Mouse (Mus musculus): Measurements from ENCODE around the gene Slc35f1. TPM values are rescaled to one million over a fixed set of nuclear protein-coding genes. Genes with fewer than 3 reads are reported as not detected.

The Slc35f1 gene
- polyA plus RNA-seq, 1 experiment from 2014 or later = 0.02 TPM

DNA sequence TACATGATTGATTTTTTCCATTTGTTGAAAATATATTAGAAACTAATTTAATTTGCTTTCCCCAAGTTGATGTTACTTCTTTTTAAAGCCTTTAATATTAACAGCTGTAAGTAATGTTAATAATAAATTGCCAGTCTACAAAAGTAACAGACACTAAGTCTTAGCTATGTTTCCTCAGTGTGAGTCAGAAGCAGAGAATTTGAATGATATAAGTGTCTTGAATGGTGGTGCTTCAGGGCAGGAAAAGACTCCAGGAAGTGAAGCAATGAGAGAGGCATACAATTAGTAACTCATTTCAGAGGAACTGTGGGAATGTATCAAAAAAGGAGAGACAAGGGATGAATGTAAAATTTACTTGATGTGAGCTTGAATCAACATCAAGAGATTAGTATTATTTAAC, 244.3 kb downstream of the Slc35f1 start:
- no peak overlapping the region for H3K9ac ChIP-seq (ENCODE audit: low read depth, low read length)
- H3K36me3 ChIP-seq (ENCODE audit: control insufficient read depth, insufficient read depth) = no peaks in the 10 kb centered on the region
- no peaks in the 10 kb centered on the region for H3K9me3 ChIP-seq (replicated peaks; ENCODE audit: control insufficient read depth, low read length)
- no peaks in the 10 kb centered on the region for H3K4me1 ChIP-seq (ENCODE audit: control insufficient read depth, low read depth, low read length)
- no peaks in the 10 kb centered on the region for H3K27me3 ChIP-seq (ENCODE audit: control insufficient read depth, insufficient read depth, low read depth, low read length)
- ATAC-seq (ENCODE audit: low read depth) = no peak
- no peak overlapping the region for H3K27ac ChIP-seq (ENCODE audit: low read length)
- no peak overlapping the region for H3K4me3 ChIP-seq (ENCODE audit: low read depth, low read length)
- no peak overlapping the region for H3K4me2 ChIP-seq (ENCODE audit: low read depth, low read length)

DNA sequence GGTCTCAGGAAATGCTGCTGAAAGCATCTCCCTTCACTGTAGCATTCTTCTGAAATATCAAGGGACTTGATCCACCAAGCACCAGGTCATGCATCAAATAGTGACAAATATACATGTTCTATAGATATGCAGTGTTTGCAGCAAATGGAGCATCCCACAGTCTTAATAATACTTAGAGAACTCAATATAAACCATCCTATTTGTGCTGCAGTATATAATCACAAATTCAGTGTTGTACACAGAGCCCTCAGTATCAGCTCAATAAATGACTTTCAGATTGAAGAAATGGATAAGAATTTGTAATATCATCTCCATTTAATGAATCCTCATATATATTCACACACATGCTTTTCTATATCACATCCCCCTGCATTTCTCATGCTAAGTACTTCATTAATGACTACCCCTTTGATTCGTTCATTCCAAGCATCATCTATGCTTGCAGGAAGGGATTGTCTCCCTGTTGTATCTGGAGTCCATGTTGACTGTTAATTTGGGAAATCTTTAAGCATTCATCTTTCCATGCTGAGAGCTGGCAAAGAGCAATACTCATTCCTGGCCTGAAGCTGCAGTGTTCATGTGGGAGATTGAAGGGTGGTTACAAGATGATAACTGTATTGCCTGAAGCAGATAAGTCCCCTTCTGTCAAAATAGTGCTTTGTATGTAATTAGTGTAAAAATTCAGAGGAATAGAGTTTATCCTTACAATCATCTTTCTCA, 249.9 kb downstream of the Slc35f1 start:
- Histone ChIP-seq H3K4me2 (ENCODE audit: low read depth, low read length) (no peak overlapping the region), H3K36me3 (ENCODE audit: control insufficient read depth, insufficient read depth) (no peaks in the 10 kb centered on the region), H3K9ac (ENCODE audit: low read depth, low read length) (no peak overlapping the region), H3K27me3 (ENCODE audit: control insufficient read depth, insufficient read depth, low read depth, low read length) (no peaks in the 10 kb centered on the region), H3K4me1 (ENCODE audit: control insufficient read depth, low read depth, low read length) (no peaks in the 10 kb centered on the region), H3K27ac (ENCODE audit: low read length) (no peak overlapping the region), H3K4me3 (ENCODE audit: low read depth, low read length) (no peak overlapping the region), H3K9me3 (replicated peaks; ENCODE audit: control insufficient read depth, low read length) (no peaks in the 10 kb centered on the region)
- 38% methylated on average over 1 of the region's 1 CpGs for WGBS (ENCODE audit: insufficient replicate concordance)
- no peak for ATAC-seq (ENCODE audit: low read depth)

DNA sequence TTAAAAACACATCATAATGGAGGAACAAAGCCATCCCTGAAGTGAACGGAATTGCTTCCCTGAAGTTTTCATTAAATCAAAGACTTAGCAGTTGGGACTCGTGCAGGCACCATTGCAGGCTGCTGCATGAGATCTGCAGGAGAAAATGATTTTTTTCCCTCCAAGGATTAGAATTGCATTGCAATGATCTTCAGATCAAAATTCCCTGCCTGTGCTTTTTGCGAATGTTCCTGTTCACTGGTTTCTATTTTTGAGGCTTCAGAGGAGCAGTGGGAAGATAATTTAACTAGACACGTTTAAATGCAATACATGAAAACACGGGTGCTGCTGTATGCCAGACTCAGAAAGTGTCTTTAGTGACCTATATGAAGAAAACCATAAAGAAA, 250.5 kb downstream of the Slc35f1 start:
- Histone ChIP-seq H3K9me3 (replicated peaks; ENCODE audit: control insufficient read depth, low read length) (no peaks in the 10 kb centered on the region), H3K27me3 (ENCODE audit: control insufficient read depth, insufficient read depth, low read depth, low read length) (no peaks in the 10 kb centered on the region), H3K36me3 (ENCODE audit: control insufficient read depth, insufficient read depth) (no peaks in the 10 kb centered on the region), H3K27ac (ENCODE audit: low read length) (no peak overlapping the region), H3K4me3 (ENCODE audit: low read depth, low read length) (no peak overlapping the region), H3K9ac (ENCODE audit: low read depth, low read length) (no peak overlapping the region), H3K4me1 (ENCODE audit: control insufficient read depth, low read depth, low read length) (no peaks in the 10 kb centered on the region), H3K4me2 (ENCODE audit: low read depth, low read length) (no peak overlapping the region)
- no peak for ATAC-seq (ENCODE audit: low read depth)
- 54% methylated on average over 5 of the region's 5 CpGs for WGBS (ENCODE audit: insufficient replicate concordance)

DNA sequence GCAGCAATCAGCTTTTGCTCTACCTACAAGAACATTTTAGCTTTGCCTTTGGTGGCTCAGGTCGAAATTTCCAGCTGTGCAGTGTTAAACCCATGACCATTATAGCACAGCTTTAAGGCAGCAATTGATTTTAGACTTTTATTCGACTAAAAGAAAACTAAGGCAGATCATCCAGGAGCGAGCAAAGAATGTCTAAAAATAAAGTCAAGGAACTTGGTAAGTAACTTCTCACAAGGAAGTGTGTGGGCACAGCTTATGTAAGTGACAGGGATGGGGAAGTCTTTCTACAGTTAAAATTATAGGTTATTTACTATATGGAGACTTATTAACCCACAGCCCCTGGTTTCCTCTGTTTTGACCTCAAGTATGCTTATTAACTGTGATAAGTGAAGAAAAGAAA, 262.2 kb downstream of the Slc35f1 start:
- 32% methylated on average over 3 of the region's 3 CpGs for WGBS (ENCODE audit: insufficient replicate concordance)
- H3K4me1 ChIP-seq (ENCODE audit: control insufficient read depth, low read depth, low read length) = no peaks in the 10 kb centered on the region
- H3K36me3 ChIP-seq (ENCODE audit: control insufficient read depth, insufficient read depth) = no peaks in the 10 kb centered on the region
- H3K27ac ChIP-seq (ENCODE audit: low read length) = no peak overlapping the region
- H3K27me3 ChIP-seq (ENCODE audit: control insufficient read depth, insufficient read depth, low read depth, low read length) = no peaks in the 10 kb centered on the region
- no peaks in the 10 kb centered on the region for H3K9me3 ChIP-seq (replicated peaks; ENCODE audit: control insufficient read depth, low read length)
- no peak overlapping the region for H3K4me2 ChIP-seq (ENCODE audit: low read depth, low read length)
- ATAC-seq (ENCODE audit: low read depth) = no peak
- H3K4me3 ChIP-seq (ENCODE audit: low read depth, low read length) = no peak overlapping the region
- H3K9ac ChIP-seq (ENCODE audit: low read depth, low read length) = no peak overlapping the region

DNA sequence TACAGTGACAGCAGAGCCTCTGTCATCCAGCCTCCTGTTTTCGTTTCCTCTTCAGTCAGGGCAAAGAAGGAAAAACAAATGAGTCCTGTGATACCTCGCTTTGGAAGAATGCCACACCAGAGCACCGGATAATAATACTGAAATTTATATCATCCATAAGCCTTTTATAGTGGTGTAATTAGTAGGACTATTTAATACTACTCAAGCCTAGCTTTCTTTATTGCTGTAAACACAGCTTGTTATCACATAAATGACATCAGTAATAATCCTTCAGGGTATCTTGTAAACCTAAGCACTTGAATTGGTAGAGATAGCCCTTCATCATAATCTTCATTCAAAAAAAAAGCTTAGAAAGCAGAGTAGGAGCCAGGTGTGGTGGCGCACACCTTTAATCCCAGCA, 266.4 kb downstream of the Slc35f1 start:
- H3K27ac ChIP-seq (ENCODE audit: low read length) = no peak overlapping the region
- H3K9ac ChIP-seq (ENCODE audit: low read depth, low read length) = no peak overlapping the region
- H3K36me3 ChIP-seq (ENCODE audit: control insufficient read depth, insufficient read depth) = no peaks in the 10 kb centered on the region
- ATAC-seq (ENCODE audit: low read depth) = no peak
- H3K4me3 ChIP-seq (ENCODE audit: low read depth, low read length) = no peak overlapping the region
- 55% methylated on average over 4 of the region's 4 CpGs for WGBS (ENCODE audit: insufficient replicate concordance)
- H3K4me1 ChIP-seq (ENCODE audit: control insufficient read depth, low read depth, low read length) = no peaks in the 10 kb centered on the region
- no peak overlapping the region for H3K4me2 ChIP-seq (ENCODE audit: low read depth, low read length)
- H3K9me3 ChIP-seq (replicated peaks; ENCODE audit: control insufficient read depth, low read length) = no peaks in the 10 kb centered on the region
- no peaks in the 10 kb centered on the region for H3K27me3 ChIP-seq (ENCODE audit: control insufficient read depth, insufficient read depth, low read depth, low read length)

DNA sequence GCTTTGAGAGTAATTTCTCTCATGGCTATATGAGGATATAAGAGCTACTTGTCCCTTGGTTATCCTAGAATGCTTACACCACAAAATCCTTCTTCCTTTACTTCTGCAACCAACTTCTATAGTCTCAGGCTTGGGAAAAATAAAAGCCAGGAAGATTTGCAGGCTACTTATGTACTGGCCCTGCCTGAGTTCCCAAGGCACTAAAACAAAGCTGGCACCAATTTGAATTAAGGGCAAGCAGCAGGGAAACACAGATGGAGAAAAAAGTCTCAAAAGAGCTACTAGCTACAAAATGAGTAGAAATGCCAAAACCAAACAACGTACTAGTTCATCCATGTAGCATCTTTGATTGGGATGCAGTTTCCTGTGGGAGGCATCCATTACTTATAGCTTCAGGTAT, 288.9 kb downstream of the Slc35f1 start:
- H3K4me2 ChIP-seq (ENCODE audit: low read depth, low read length) = no peak overlapping the region
- H3K4me3 ChIP-seq (ENCODE audit: low read depth, low read length) = no peak overlapping the region
- H3K9ac ChIP-seq (ENCODE audit: low read depth, low read length) = no peak overlapping the region
- no peaks in the 10 kb centered on the region for H3K36me3 ChIP-seq (ENCODE audit: control insufficient read depth, insufficient read depth)
- no peaks in the 10 kb centered on the region for H3K27me3 ChIP-seq (ENCODE audit: control insufficient read depth, insufficient read depth, low read depth, low read length)
- ATAC-seq (ENCODE audit: low read depth) = no peak
- 60% methylated on average over 1 of the region's 1 CpGs for WGBS (ENCODE audit: insufficient replicate concordance)
- H3K4me1 ChIP-seq (ENCODE audit: control insufficient read depth, low read depth, low read length) = no peaks in the 10 kb centered on the region
- no peaks in the 10 kb centered on the region for H3K9me3 ChIP-seq (replicated peaks; ENCODE audit: control insufficient read depth, low read length)
- no peak overlapping the region for H3K27ac ChIP-seq (ENCODE audit: low read length)

DNA sequence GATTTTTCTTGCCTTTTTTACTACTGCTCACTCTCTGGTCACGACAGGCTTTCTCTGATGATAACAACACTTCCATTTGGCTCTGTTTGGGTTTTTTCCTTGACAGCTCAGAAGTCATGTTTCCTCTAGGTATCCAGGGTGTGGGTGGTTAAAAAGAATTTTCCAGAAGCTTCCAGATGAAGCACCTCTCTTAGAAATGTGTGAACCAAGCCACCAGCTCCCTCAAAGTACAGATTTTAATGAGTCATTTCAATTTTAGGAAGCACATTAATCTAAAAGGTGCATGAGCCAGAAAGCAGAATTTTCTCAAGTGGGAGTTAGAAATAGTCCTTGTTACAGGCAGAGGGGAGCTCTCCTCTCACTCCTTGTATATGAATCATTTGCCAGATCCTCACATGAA, 292.5 kb downstream of the Slc35f1 start:
- Histone ChIP-seq H3K36me3 (ENCODE audit: control insufficient read depth, insufficient read depth) (no peaks in the 10 kb centered on the region), H3K4me3 (ENCODE audit: low read depth, low read length) (no peak overlapping the region), H3K27me3 (ENCODE audit: control insufficient read depth, insufficient read depth, low read depth, low read length) (no peaks in the 10 kb centered on the region), H3K9me3 (replicated peaks; ENCODE audit: control insufficient read depth, low read length) (no peaks in the 10 kb centered on the region), H3K27ac (ENCODE audit: low read length) (no peak overlapping the region), H3K4me1 (ENCODE audit: control insufficient read depth, low read depth, low read length) (no peaks in the 10 kb centered on the region), H3K9ac (ENCODE audit: low read depth, low read length) (no peak overlapping the region), H3K4me2 (ENCODE audit: low read depth, low read length) (no peak overlapping the region)
- WGBS (ENCODE audit: insufficient replicate concordance) = 19% methylated on average over 1 of the region's 1 CpGs
- no peak for ATAC-seq (ENCODE audit: low read depth)

DNA sequence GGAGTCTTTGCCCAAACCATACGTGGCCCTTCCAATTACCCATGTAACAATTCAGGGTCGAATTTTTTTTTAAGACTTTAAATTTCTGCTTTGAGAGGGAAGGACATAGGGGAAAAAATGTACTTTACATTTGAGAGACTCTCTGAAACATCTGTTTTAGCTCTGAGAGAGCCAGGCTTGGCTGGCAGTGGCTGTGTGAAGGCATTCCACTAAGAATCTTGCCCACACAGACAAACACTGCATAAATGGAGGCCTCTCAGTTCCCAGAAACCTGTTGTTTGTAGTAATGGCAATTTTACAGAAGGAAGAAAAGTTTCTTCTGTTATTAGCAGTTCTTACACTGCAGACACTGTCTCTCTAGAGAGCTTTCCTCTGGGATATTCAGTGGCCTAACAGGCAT, 301.9 kb downstream of the Slc35f1 start:
- no peaks in the 10 kb centered on the region for H3K4me1 ChIP-seq (ENCODE audit: control insufficient read depth, low read depth, low read length)
- H3K9ac ChIP-seq (ENCODE audit: low read depth, low read length) = no peak overlapping the region
- H3K27me3 ChIP-seq (ENCODE audit: control insufficient read depth, insufficient read depth, low read depth, low read length) = no peaks in the 10 kb centered on the region
- H3K36me3 ChIP-seq (ENCODE audit: control insufficient read depth, insufficient read depth) = no peaks in the 10 kb centered on the region
- H3K4me2 ChIP-seq (ENCODE audit: low read depth, low read length) = no peak overlapping the region
- H3K4me3 ChIP-seq (ENCODE audit: low read depth, low read length) = no peak overlapping the region
- H3K9me3 ChIP-seq (replicated peaks; ENCODE audit: control insufficient read depth, low read length) = no peaks in the 10 kb centered on the region
- H3K27ac ChIP-seq (ENCODE audit: low read length) = no peak overlapping the region
- no peak for ATAC-seq (ENCODE audit: low read depth)
- 33% methylated on average over 2 of the region's 2 CpGs for WGBS (ENCODE audit: insufficient replicate concordance)

DNA sequence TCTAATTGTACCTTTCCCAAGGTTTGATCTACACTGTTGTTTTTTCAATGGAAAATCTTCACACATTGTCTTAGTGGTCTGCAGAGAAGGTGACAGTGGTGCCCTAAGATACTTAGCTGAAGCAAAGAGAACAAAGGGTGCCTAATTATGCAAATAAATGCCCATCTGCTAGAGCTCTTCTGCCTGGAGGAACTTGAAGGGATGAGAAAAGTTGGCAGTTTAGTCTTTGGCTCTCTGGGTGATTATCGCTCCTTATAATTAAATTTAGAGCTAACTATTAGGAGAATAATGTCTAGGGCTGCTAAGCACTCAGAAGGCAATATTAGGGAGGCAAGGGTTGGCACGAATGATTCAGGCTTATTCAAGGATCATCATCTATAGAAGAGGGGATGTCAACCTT, 306.6 kb downstream of the Slc35f1 start:
- no peaks in the 10 kb centered on the region for H3K36me3 ChIP-seq (ENCODE audit: control insufficient read depth, insufficient read depth)
- no peaks in the 10 kb centered on the region for H3K27me3 ChIP-seq (ENCODE audit: control insufficient read depth, insufficient read depth, low read depth, low read length)
- H3K27ac ChIP-seq (ENCODE audit: low read length) = no peak overlapping the region
- H3K9ac ChIP-seq (ENCODE audit: low read depth, low read length) = no peak overlapping the region
- H3K4me1 ChIP-seq (ENCODE audit: control insufficient read depth, low read depth, low read length) = no peaks in the 10 kb centered on the region
- H3K4me2 ChIP-seq (ENCODE audit: low read depth, low read length) = no peak overlapping the region
- H3K9me3 ChIP-seq (replicated peaks; ENCODE audit: control insufficient read depth, low read length) = no peaks in the 10 kb centered on the region
- 48% methylated on average over 2 of the region's 2 CpGs for WGBS (ENCODE audit: insufficient replicate concordance)
- H3K4me3 ChIP-seq (ENCODE audit: low read depth, low read length) = no peak overlapping the region
- ATAC-seq (ENCODE audit: low read depth) = no peak
